Mouse (Mus musculus) cortical plate, adult 2 months (tissue): ENCODE data around the gene Synj2.

ENCODE experiments used
- CTCF ChIP-seq: fragments of 200-500 bp; IDR thresholded peaks from 2 replicates; pipeline ENCODE4 v1.5.1; 2011; ENCODE audit warnings: mild to moderate bottlenecking, control low read depth, low read length; ENCODE audit not compliant: insufficient read depth; ENCODE audit errors: extremely low read depth
- POLR2A ChIP-seq: fragments of 200-500 bp; IDR thresholded peaks from 2 replicates; pipeline ENCODE4 v1.6.1; 2011; ENCODE audit warnings: mild to moderate bottlenecking, low read length, control low read depth; ENCODE audit not compliant: insufficient read depth; ENCODE audit errors: extremely low read depth

DNA sequence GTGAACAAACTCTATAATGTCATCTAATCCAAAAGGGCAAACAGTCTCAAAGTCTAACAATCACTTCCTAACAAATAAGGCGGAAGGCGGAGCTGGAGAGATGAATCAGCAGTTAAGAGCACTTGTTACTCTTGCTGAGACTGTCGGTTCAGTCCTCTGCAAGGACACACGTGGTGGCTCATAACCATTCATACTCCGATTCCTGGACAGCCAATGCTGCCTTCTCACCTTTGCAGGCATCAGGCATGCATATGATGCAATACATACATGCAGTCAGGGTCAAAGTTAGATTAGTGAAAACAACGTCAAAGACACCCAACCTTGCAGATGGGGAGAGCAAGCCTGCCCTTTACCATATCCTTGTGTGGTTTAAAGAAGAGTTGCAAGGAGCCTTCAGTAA is 150.5 kb downstream of the Synj2 start:
- TF ChIP-seq POLR2A: no peak
- no peak for TF ChIP-seq CTCF
